In the genomic region with DNA sequence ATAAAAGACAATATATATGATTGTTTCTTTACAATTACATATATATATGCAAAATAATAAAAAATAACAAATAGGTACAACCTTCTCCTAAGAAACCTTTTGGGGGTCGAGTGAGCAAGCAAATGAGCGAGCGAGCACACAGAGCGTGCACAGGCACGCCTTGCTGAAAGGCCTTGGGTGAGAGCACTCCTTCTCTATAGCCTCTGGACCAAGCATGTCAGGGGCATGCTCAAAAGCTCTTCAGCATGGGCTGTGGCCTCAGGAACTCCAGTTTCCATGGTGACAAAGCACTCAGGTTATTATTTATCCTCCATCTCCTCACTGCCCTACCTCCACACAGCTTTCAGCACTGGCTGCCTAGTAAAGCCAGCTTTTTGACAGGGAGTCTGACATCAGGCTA, we compare ENCODE assay signal across 15 mouse cellular contexts. TPM values are rescaled to one million over a fixed set of nuclear protein-coding genes. Genes with fewer than 3 reads are reported as not detected.
DNase-seq lines count a peak whose midpoint lies in the region; ATAC-seq and TF ChIP-seq lines count a peak whose summit lies in the region.
"Had no signal": no experiment of that assay in that cellular context is flagged by ENCODE, and none has a peak within 500 bp of the region (broad histone marks: within the 10 kb centered on the region; RNA-seq: fewer than 3 reads in every experiment).

No protein-coding gene starts in this region.

- H3K9me3 ChIP-seq in hindbrain, embryonic 13.5 days: no peaks in the 10 kb centered on the region
- no peaks in the 10 kb centered on the region for H3K9me3 ChIP-seq in hindbrain, embryonic 11.5 days (ENCODE audit: control insufficient read depth, low read length)
- no peaks in the 10 kb centered on the region for H3K9me3 ChIP-seq in CH12.LX (replicated peaks; ENCODE audit: low read length)
- no peaks in the 10 kb centered on the region for H3K9me3 ChIP-seq in lung, postnatal 0 days (ENCODE audit: low read length)
- H3K9me3 ChIP-seq: liver, embryonic 13.5 days had no signal

- dilution Hi-C loops in CH12.LX (cut with MboI; ENCODE audit: extremely low pct_ligation_motif_present, extremely low pct_unique_long_range_greater_than_20kb, low sequenced_read_pairs): no loop called here

- no peak for TF ChIP-seq EP300 in CH12.LX (IDR thresholded peaks at IDR 0.05; ENCODE audit: low read length)
- no peak for TF ChIP-seq EP300 in lung, postnatal 0 days (IDR thresholded peaks at IDR 0.05)

- TF ChIP-seq CTCF in CH12.LX (conservative IDR thresholded peaks at IDR 0.05 in 1 of 2, IDR thresholded peaks at IDR 0.05 in 1 of 2; ENCODE audit: low read depth in 2 of 2, low read length in 2 of 2): no peak
- TF ChIP-seq CTCF in lung, postnatal 0 days (IDR thresholded peaks at IDR 0.05): no peak

- no peak for DNase-seq in hindbrain, embryonic 11.5 days (ENCODE audit: low spot score)
- DNase-seq in CH12.LX (ENCODE audit: extremely low read depth): no peak
- DNase-seq in R1 (ENCODE audit: low read depth, low spot score): peak; percentile 74
- peak; percentile 86 for DNase-seq in lung, postnatal 0 days (ENCODE audit: low spot score)
- DNase-seq in urinary bladder, postnatal 25 days (ENCODE audit: low spot score): no peak
- no peak for DNase-seq in heart, adult 11 months
- DNase-seq: cerebellum, adult 11-12 months; heart, postnatal 14 days; kidney, postnatal 25 days; left cerebral cortex, postnatal 4 days; liver, embryonic 13.5 days had no signal

- no peak for ATAC-seq in hindbrain, embryonic 13.5 days (ENCODE audit: low FRiP score)
- no peak for ATAC-seq in hindbrain, embryonic 11.5 days (ENCODE audit: low FRiP score)
- ATAC-seq in lung, postnatal 0 days: peak; percentile 96
- ATAC-seq: intestine, embryonic 16.5 days had no signal

- H3K27me3 ChIP-seq in hindbrain, embryonic 13.5 days: peaks cover 11% of the 10 kb centered on the region; the same call in 1 of the 2 replicates
- H3K27me3 ChIP-seq in hindbrain, embryonic 11.5 days (ENCODE audit: control insufficient read depth, insufficient read depth, low read length): no peaks in the 10 kb centered on the region
- no peaks in the 10 kb centered on the region for H3K27me3 ChIP-seq in CH12.LX (replicated peaks)
- no peaks in the 10 kb centered on the region for H3K27me3 ChIP-seq in lung, postnatal 0 days (replicated peaks; ENCODE audit: insufficient read depth, low read length)
- H3K27me3 ChIP-seq: liver, embryonic 13.5 days had no signal

- H3K4me2 ChIP-seq in hindbrain, embryonic 13.5 days: no peak overlapping the region
- no peak overlapping the region for H3K4me2 ChIP-seq in hindbrain, embryonic 11.5 days (replicated peaks; ENCODE audit: low read depth, low read length)
- no peak overlapping the region for H3K4me2 ChIP-seq in CH12.LX (ENCODE audit: insufficient read depth, low read depth, poor library complexity, severe bottlenecking)
- H3K4me2 ChIP-seq in lung, postnatal 0 days (replicated peaks; ENCODE audit: low read depth, low read length): no peak overlapping the region
- H3K4me2 ChIP-seq: liver, embryonic 13.5 days had no signal

- H3K79me2 ChIP-seq in CH12.LX (replicated peaks; ENCODE audit: control insufficient read depth, extremely low read depth, insufficient read depth, poor library complexity, severe bottlenecking): no peaks in the 10 kb centered on the region

- WGBS in hindbrain, embryonic 13.5 days: 82% methylated on average over 5 of the region's 5 CpGs
- WGBS in hindbrain, embryonic 11.5 days: 86% methylated on average over 5 of the region's 5 CpGs
- WGBS in lung, postnatal 0 days: 52% methylated on average over 5 of the region's 5 CpGs

- TF ChIP-seq POLR2A in CH12.LX (IDR thresholded peaks at IDR 0.05; ENCODE audit: low read depth, low read length): no peak

- no peak overlapping the region for H3K4me3 ChIP-seq in hindbrain, embryonic 13.5 days
- H3K4me3 ChIP-seq in hindbrain, embryonic 11.5 days (ENCODE audit: low read depth, low read length): no peak overlapping the region
- no peak overlapping the region for H3K4me3 ChIP-seq in CH12.LX (replicated peaks in 1 of 3; ENCODE audit: low read depth in 2 of 3, low read length in 2 of 3, poor library complexity in 1 of 3)
- no peak overlapping the region for H3K4me3 ChIP-seq in lung, postnatal 0 days (ENCODE audit: low read depth, low read length)
- H3K4me3 ChIP-seq: liver, embryonic 13.5 days had no signal

- H3K4me1 ChIP-seq in hindbrain, embryonic 13.5 days (replicated peaks): 0 out of 2 replicates have a peak, but pooled peaks cover 6% of the 10 kb centered on the region
- H3K4me1 ChIP-seq in hindbrain, embryonic 11.5 days (replicated peaks; ENCODE audit: control insufficient read depth, insufficient read depth, low read length): no peaks in the 10 kb centered on the region
- peaks cover 5 to 18% of the 10 kb centered on the region in 2 experiments; a peak in 3 of 4 replicates for H3K4me1 ChIP-seq in CH12.LX (ENCODE audit: control insufficient read depth in 1 of 2, insufficient read depth in 2 of 2)
- H3K4me1 ChIP-seq in lung, postnatal 0 days (ENCODE audit: insufficient read depth, low read depth, low read length): no peaks in the 10 kb centered on the region
- H3K4me1 ChIP-seq: liver, embryonic 13.5 days had no signal

- 0 out of 2 replicates have a peak, but pooled peaks cover 2% of the 10 kb centered on the region for H3K36me3 ChIP-seq in hindbrain, embryonic 13.5 days
- H3K36me3 ChIP-seq in hindbrain, embryonic 11.5 days (ENCODE audit: control insufficient read depth, insufficient read depth, low read length): no peaks in the 10 kb centered on the region
- H3K36me3 ChIP-seq in CH12.LX (replicated peaks in 1 of 2; ENCODE audit: control insufficient read depth in 1 of 2, insufficient read depth in 1 of 2, low read length in 1 of 2): peaks cover 17 to 73% of the 10 kb centered on the region in 2 experiments
- H3K36me3 ChIP-seq in lung, postnatal 0 days (ENCODE audit: insufficient read depth, low read length): no peaks in the 10 kb centered on the region

- TF ChIP-seq RAD21 in CH12.LX (IDR thresholded peaks at IDR 0.05; ENCODE audit: low read depth, low read length): no peak

- in situ Hi-C loops in CH12.LX (cut with MboI; ENCODE audit: low pct_ligation_motif_present, low pct_unique_long_range_greater_than_20kb, low sequenced_read_pairs): loop anchor here (25.0 kb wide), 1 partner anchor 454 kb away; no protein-coding TSS in a partner anchor

- no peak overlapping the region for H3K27ac ChIP-seq in hindbrain, embryonic 13.5 days
- no peak overlapping the region for H3K27ac ChIP-seq in hindbrain, embryonic 11.5 days (ENCODE audit: low read depth, low read length)
- no peak overlapping the region for H3K27ac ChIP-seq in CH12.LX (ENCODE audit: insufficient read depth, low read depth)
- H3K27ac ChIP-seq in lung, postnatal 0 days (ENCODE audit: low read length): no peak overlapping the region
- H3K27ac ChIP-seq: liver, embryonic 13.5 days had no signal

- 0 out of 2 replicates have a peak overlapping the region, but pooled peaks have one; percentile 25 for H3K9ac ChIP-seq in hindbrain, embryonic 13.5 days
- no peak overlapping the region for H3K9ac ChIP-seq in hindbrain, embryonic 11.5 days (ENCODE audit: low read depth, low read length)
- no peak overlapping the region for H3K9ac ChIP-seq in CH12.LX (ENCODE audit: insufficient read depth, low read depth)
- no peak overlapping the region for H3K9ac ChIP-seq in lung, postnatal 0 days (replicated peaks; ENCODE audit: low read depth)
- H3K9ac ChIP-seq: liver, embryonic 13.5 days had no signal

TF ChIP-seq in CH12.LX, 34 proteins besides CTCF, POLR2A, EP300 and RAD21:
- TF ChIP-seq CHD1 (IDR thresholded peaks at IDR 0.05; ENCODE audit: low read depth, low read length) (peak; percentile 78; the same call in 1 of the 2 replicates), BHLHE40 (IDR thresholded peaks at IDR 0.05; ENCODE audit: low read depth, low read length) (no peak), NRF1 (IDR thresholded peaks at IDR 0.05; ENCODE audit: low read depth, low read length) (peak; percentile 44; the same call in 1 of the 2 replicates)
TF ChIP-seq in CH12.LX: peak in this region for 2.

RNA-seq across cellular contexts. Expression of a gene that starts 23.2 kb away (rescaled TPM):
- polyA plus RNA-seq in hindbrain, embryonic 13.5 days (2015; fragmentation: Nextera tagmentation; extraction: Ambion mirVana): 22.3 and 25.6 TPM in 2 replicates
- 13.8 and 22.8 TPM in 2 replicates for polyA plus RNA-seq in hindbrain, embryonic 11.5 days (2014; fragmentation: Nextera tagmentation; extraction: Ambion mirVana)
- total RNA-seq in CH12.LX (2012; rRNA removed): 0.21 and 0.30 TPM in 2 replicates
- total RNA-seq in CH12.LX (2014; rRNA removed): 0.05 TPM in 1 of 2 replicates, not detected in the other
- polyA plus RNA-seq in CH12.LX (2012; ENCODE audit: insufficient read length, low read depth): 0.16 TPM in 1 of 2 replicates, not detected in the other
- 0.10 and 0.16 TPM in 2 replicates for polyA plus RNA-seq in lung, postnatal 0 days (2015; fragmentation: Nextera tagmentation; extraction: Ambion mirVana)
- total RNA-seq: monocyte, adult 5-6 weeks; neutrophil, adult 5-6 weeks had no signal

RNA-seq across cellular contexts. Expression of a gene that starts 35.2 kb away (rescaled TPM):
- polyA plus RNA-seq in hindbrain, embryonic 13.5 days (2015; fragmentation: Nextera tagmentation; extraction: Ambion mirVana): 6.3 and 7.6 TPM in 2 replicates
- polyA plus RNA-seq in hindbrain, embryonic 11.5 days (2014; fragmentation: Nextera tagmentation; extraction: Ambion mirVana): 31.5 and 33.3 TPM in 2 replicates
- total RNA-seq in CH12.LX (2012; rRNA removed) (20.4 TPM in 2 replicates), CH12.LX (2014; rRNA removed) (36.8 and 37.9 TPM in 2 replicates)
- polyA plus RNA-seq in CH12.LX (2012; ENCODE audit: insufficient read length, low read depth): 27.8 and 30.1 TPM in 2 replicates
- polyA plus RNA-seq in lung, postnatal 0 days (2015; fragmentation: Nextera tagmentation; extraction: Ambion mirVana): 2.1 and 2.8 TPM in 2 replicates

Comparison
In these comparisons a context has a peak if more than half of its experiments do, and no peak if none do; other contexts are left out.
1. DNase-seq: peak in R1 (single experiment) and lung, postnatal 0 days (single experiment); none in hindbrain, embryonic 11.5 days (single experiment), CH12.LX (single experiment), urinary bladder, postnatal 25 days (single experiment) and heart, adult 11 months (single experiment).
2. RNA of a gene that starts 23.2 kb away (polyA plus RNA-seq): 13.8 to 22.8 TPM in hindbrain, embryonic 11.5 days and 22.3 to 25.6 TPM in hindbrain, embryonic 13.5 days; 0.16 TPM in CH12.LX and 0.10 to 0.16 TPM in lung, postnatal 0 days; every median in the first group is over 10 times any median in the second.